Mouse (Mus musculus): ENCODE measurements around the gene Lpin2. TPM values are rescaled to one million over a fixed set of nuclear protein-coding genes. Genes with fewer than 3 reads are reported as not detected.

Gene Lpin2
- polyA plus RNA-seq, 1 experiment from 2014 or later: 22.5 TPM

Other genes with a start within 250 kb of the Lpin2 start
- gene Myom1, start 179.9 kb upstream of the Lpin2 start, polyA plus RNA-seq (2015; fragmentation: Nextera tagmentation; extraction: Ambion mirVana): 11.1 and 12.6 TPM in 2 replicates
- 490 and 556 TPM in 2 replicates for gene Myl12a, start 179.7 kb upstream of the Lpin2 start, polyA plus RNA-seq (2015; fragmentation: Nextera tagmentation; extraction: Ambion mirVana)
- gene Emilin2, start 129.4 kb downstream of the Lpin2 start, polyA plus RNA-seq (2015; fragmentation: Nextera tagmentation; extraction: Ambion mirVana): 2.6 and 2.7 TPM in 2 replicates